19 mouse cellular contexts compared by ENCODE assay signal in genomic region chr19:9914346-9914745, GRCm38 (mm10). TPM values are rescaled to one million over a fixed set of nuclear protein-coding genes. Genes with fewer than 3 reads are reported as not detected.
A peak's percentile ranks its signal among the peaks of the same experiment; 100 is the strongest.
DNase-seq lines count a peak whose midpoint lies in the region; ATAC-seq and TF ChIP-seq lines count a peak whose summit lies in the region.
"Had no signal": no experiment of that assay in that cellular context is flagged by ENCODE, and none has a peak within 500 bp of the region (broad histone marks: within the 10 kb centered on the region; RNA-seq: fewer than 3 reads in every experiment).

No protein-coding gene starts in this region.

- no peaks in the 10 kb centered on the region for H3K36me3 ChIP-seq in hindbrain, embryonic 14.5 days (replicated peaks; ENCODE audit: control insufficient read depth, insufficient read depth)
- H3K36me3 ChIP-seq: embryonic facial prominence, embryonic 12.5 days; forebrain, embryonic 15.5 days; heart, embryonic 12.5 days; hindbrain, embryonic 10.5 days had no signal

- TF ChIP-seq CTCF in layer of hippocampus, adult 2 months (conservative IDR thresholded peaks at IDR 0.05): no peak
- TF ChIP-seq CTCF in bone marrow, adult 2 months (IDR thresholded peaks at IDR 0.05; ENCODE audit: control insufficient read depth, insufficient read depth, low read length): no peak

- no peaks in the 10 kb centered on the region for H3K27me3 ChIP-seq in hindbrain, embryonic 14.5 days (ENCODE audit: control insufficient read depth, insufficient read depth, low read length)
- H3K27me3 ChIP-seq: embryonic facial prominence, embryonic 12.5 days; forebrain, embryonic 15.5 days; heart, embryonic 12.5 days had no signal

- no peak for DNase-seq in layer of hippocampus, adult 2 months (ENCODE audit: low spot score in 2 of 2)
- no peak for DNase-seq in layer of hippocampus, adult 8-10 months (ENCODE audit: low spot score in 2 of 2)
- no peak for DNase-seq in hindbrain, embryonic 14.5 days (ENCODE audit: low spot score)
- no peak for DNase-seq in right cerebral cortex, postnatal 14 days
- DNase-seq in adrenal gland, postnatal 36 days: no peak
- DNase-seq: adrenal gland, adult 2 months; adrenal gland, postnatal 25 days; cerebellum, adult 18-20 months; cerebellum, postnatal 10 days; gastrocnemius, postnatal 36 days; heart, adult 2 months had no signal

- peaks cover 1% of the 10 kb centered on the region; the same call in 1 of the 2 replicates for H3K4me1 ChIP-seq in bone marrow, adult 2 months (ENCODE audit: control insufficient read depth, insufficient read depth, low read length)
- no peaks in the 10 kb centered on the region for H3K4me1 ChIP-seq in hindbrain, embryonic 14.5 days (replicated peaks; ENCODE audit: control insufficient read depth, insufficient read depth, low read length)
- H3K4me1 ChIP-seq: embryonic facial prominence, embryonic 12.5 days; forebrain, embryonic 15.5 days; heart, embryonic 12.5 days; hindbrain, embryonic 10.5 days had no signal

- H3K4me2 ChIP-seq in hindbrain, embryonic 14.5 days (replicated peaks): no peak overlapping the region
- H3K4me2 ChIP-seq: embryonic facial prominence, embryonic 12.5 days; forebrain, embryonic 15.5 days; heart, embryonic 12.5 days had no signal

- H3K4me3 ChIP-seq in layer of hippocampus, adult 2 months: no peak overlapping the region
- no peak overlapping the region for H3K4me3 ChIP-seq in bone marrow, adult 2 months (replicated peaks; ENCODE audit: control insufficient read depth, low read depth, low read length)
- H3K4me3 ChIP-seq in hindbrain, embryonic 14.5 days (replicated peaks; ENCODE audit: low read length): no peak overlapping the region
- H3K4me3 ChIP-seq: embryonic facial prominence, embryonic 12.5 days; forebrain, embryonic 15.5 days; heart, adult 2 months; heart, embryonic 12.5 days; hindbrain, embryonic 10.5 days had no signal

- 0 out of 2 replicates have a peak overlapping the region, but pooled peaks have one; percentile 32 for H3K27ac ChIP-seq in layer of hippocampus, adult 2 months
- peak overlapping the region; percentile 68 for H3K27ac ChIP-seq in bone marrow, adult 2 months (ENCODE audit: control insufficient read depth, insufficient read depth, low read depth, low read length, poor library complexity)
- no peak overlapping the region for H3K27ac ChIP-seq in hindbrain, embryonic 14.5 days
- H3K27ac ChIP-seq: embryonic facial prominence, embryonic 12.5 days; forebrain, embryonic 15.5 days; heart, adult 2 months; hindbrain, embryonic 10.5 days had no signal

- TF ChIP-seq POLR2A in bone marrow, adult 2 months (IDR thresholded peaks at IDR 0.05; ENCODE audit: borderline replicate concordance, control insufficient read depth, low read depth, low read length): no peak

- H3K9ac ChIP-seq in hindbrain, embryonic 14.5 days: no peak overlapping the region
- H3K9ac ChIP-seq: forebrain, embryonic 15.5 days; heart, embryonic 12.5 days had no signal

- 0 out of 2 replicates have a peak, but pooled peaks have one; percentile 15 for ATAC-seq in common myeloid progenitor, adult 5-6 weeks (replicated peaks; ENCODE audit: low read depth, poor library complexity, severe bottlenecking)
- ATAC-seq in megakaryocyte, adult 5-6 weeks (ENCODE audit: poor library complexity, severe bottlenecking): peak; percentile 38; the same call in 1 of the 2 replicates
- no peak for ATAC-seq in hindbrain, embryonic 14.5 days (ENCODE audit: low FRiP score)
- ATAC-seq: forebrain, embryonic 15.5 days; intestine, postnatal 0 days had no signal

- H3K9me3 ChIP-seq in hindbrain, embryonic 14.5 days (ENCODE audit: control insufficient read depth, low read length): no peaks in the 10 kb centered on the region
- H3K9me3 ChIP-seq: embryonic facial prominence, embryonic 12.5 days; forebrain, embryonic 15.5 days; heart, embryonic 12.5 days; hindbrain, embryonic 10.5 days had no signal

- WGBS in bone marrow, adult 2 months: 67% methylated on average over 3 of the region's 3 CpGs
- 86% methylated on average over 3 of the region's 3 CpGs for WGBS in hindbrain, embryonic 14.5 days

RNA-seq across cellular contexts. Expression of gene Incenp, which starts 15.0 kb away (rescaled TPM):
- 10 to 100 TPM; 13.9 to 14.0 TPM for total RNA-seq in layer of hippocampus, adult 2 months (2021)
- 10 to 100 TPM; 14.0 to 20.4 (median 17.7) TPM for total RNA-seq in layer of hippocampus, adult 8-10 months (2022)
- 277 and 301 TPM in 2 replicates for polyA plus RNA-seq in bone marrow, adult 2 months (2011; ENCODE audit: insufficient read depth, insufficient read length, low replicate concordance, missing spikeins)
- 76.5 and 149 TPM in 2 replicates for total RNA-seq in common myeloid progenitor, adult 5-6 weeks (2017)
- total RNA-seq in megakaryocyte, adult 5-6 weeks (2015): 204 and 205 TPM in 2 replicates
- 85.5 and 116 TPM in 2 replicates for total RNA-seq in megakaryocyte, adult 5-6 weeks (2017)
- polyA plus RNA-seq in hindbrain, embryonic 14.5 days (2014; fragmentation: Nextera tagmentation; extraction: Ambion mirVana): 18.9 and 22.6 TPM in 2 replicates
- 10 to 100 TPM; 12.8 to 18.7 TPM for total RNA-seq in adrenal gland, postnatal 36 days (2021)
